Comparison of ENCODE assay signal across 15 mouse cellular contexts in genomic region chr2:166991945-166992344, GRCm38 (mm10). TPM values are rescaled to one million over a fixed set of nuclear protein-coding genes. Genes with fewer than 3 reads are reported as not detected.
DNase-seq lines count a peak whose midpoint lies in the region; ATAC-seq and TF ChIP-seq lines count a peak whose summit lies in the region.
"Had no signal": no experiment of that assay in that cellular context is flagged by ENCODE, and none has a peak within 500 bp of the region (broad histone marks: within the 10 kb centered on the region; RNA-seq: fewer than 3 reads in every experiment).

No protein-coding gene starts in this region.

- ATAC-seq in embryonic facial prominence, embryonic 12.5 days (ENCODE audit: insufficient number of reproducible peaks, insufficient read depth, low FRiP score, low TSS enrichment), result no peak
- no peak for ATAC-seq in embryonic facial prominence, embryonic 14.5 days (ENCODE audit: low read depth)
- 0 out of 2 replicates have a peak, but pooled peaks have one; percentile 9 for ATAC-seq in liver, postnatal 0 days

- H3K9ac ChIP-seq in embryonic facial prominence, embryonic 12.5 days, result no peak overlapping the region
- H3K9ac ChIP-seq in embryonic facial prominence, embryonic 14.5 days (ENCODE audit: low read depth, low read length), result 0 out of 2 replicates have a peak overlapping the region, but pooled peaks have one; percentile 30
- no peak overlapping the region; the same call in 1 of the 2 replicates for H3K9ac ChIP-seq in liver, postnatal 0 days (replicated peaks)
- H3K9ac ChIP-seq: forebrain, embryonic 12.5 days had no signal

- no peak for TF ChIP-seq EP300 in liver, postnatal 0 days (IDR thresholded peaks at IDR 0.05; ENCODE audit: low read depth)

- peaks cover 39% of the 10 kb centered on the region for H3K4me1 ChIP-seq in embryonic facial prominence, embryonic 12.5 days
- H3K4me1 ChIP-seq in embryonic facial prominence, embryonic 10.5 days, result peaks cover 52% of the 10 kb centered on the region
- H3K4me1 ChIP-seq in embryonic facial prominence, embryonic 14.5 days (ENCODE audit: control insufficient read depth, insufficient read depth, low read length), result peaks cover 29% of the 10 kb centered on the region
- H3K4me1 ChIP-seq in liver, postnatal 0 days (ENCODE audit: insufficient read depth), result peaks cover 43% of the 10 kb centered on the region

- H3K27me3 ChIP-seq in embryonic facial prominence, embryonic 12.5 days, result no peaks in the 10 kb centered on the region
- no peaks in the 10 kb centered on the region for H3K27me3 ChIP-seq in embryonic facial prominence, embryonic 10.5 days (replicated peaks; ENCODE audit: low read depth, poor library complexity, severe bottlenecking)
- no peaks in the 10 kb centered on the region for H3K27me3 ChIP-seq in embryonic facial prominence, embryonic 14.5 days (replicated peaks; ENCODE audit: control insufficient read depth, insufficient read depth, low read length)
- H3K27me3 ChIP-seq in liver, postnatal 0 days (ENCODE audit: insufficient read depth, low read length), result no peaks in the 10 kb centered on the region
- H3K27me3 ChIP-seq: forebrain, embryonic 12.5 days had no signal

- no peak for TF ChIP-seq CTCF in liver, postnatal 0 days (IDR thresholded peaks at IDR 0.05; ENCODE audit: low read depth)

- 0 out of 2 replicates have a peak overlapping the region, but pooled peaks have one; percentile 13 for H3K27ac ChIP-seq in embryonic facial prominence, embryonic 12.5 days
- no peak overlapping the region for H3K27ac ChIP-seq in embryonic facial prominence, embryonic 10.5 days (replicated peaks)
- 0 out of 2 replicates have a peak overlapping the region, but pooled peaks have one; percentile 29 for H3K27ac ChIP-seq in embryonic facial prominence, embryonic 14.5 days (replicated peaks; ENCODE audit: low read depth, low read length)
- H3K27ac ChIP-seq in liver, postnatal 0 days (ENCODE audit: low read depth), result peak overlapping the region; percentile 67
- H3K27ac ChIP-seq: forebrain, embryonic 12.5 days; left cerebral cortex, adult 2 months; macrophage had no signal

- no peak overlapping the region for H3K4me3 ChIP-seq in embryonic facial prominence, embryonic 12.5 days
- H3K4me3 ChIP-seq in embryonic facial prominence, embryonic 10.5 days, result no peak overlapping the region
- no peak overlapping the region for H3K4me3 ChIP-seq in embryonic facial prominence, embryonic 14.5 days (ENCODE audit: low read depth, low read length)
- H3K4me3 ChIP-seq in liver, postnatal 0 days (ENCODE audit: low read depth, low read length), result no peak overlapping the region
- H3K4me3 ChIP-seq: forebrain, embryonic 12.5 days; left cerebral cortex, adult 2 months had no signal

- H3K4me2 ChIP-seq in embryonic facial prominence, embryonic 12.5 days (replicated peaks), result no peak overlapping the region
- no peak overlapping the region for H3K4me2 ChIP-seq in embryonic facial prominence, embryonic 14.5 days (ENCODE audit: low read depth, low read length)
- H3K4me2 ChIP-seq in liver, postnatal 0 days (ENCODE audit: low read depth, low read length), result peak overlapping the region; percentile 85
- H3K4me2 ChIP-seq: forebrain, embryonic 12.5 days had no signal

- no peaks in the 10 kb centered on the region for H3K36me3 ChIP-seq in embryonic facial prominence, embryonic 12.5 days
- H3K36me3 ChIP-seq in embryonic facial prominence, embryonic 10.5 days (replicated peaks), result 0 out of 2 replicates have a peak, but pooled peaks cover 4% of the 10 kb centered on the region
- no peaks in the 10 kb centered on the region for H3K36me3 ChIP-seq in embryonic facial prominence, embryonic 14.5 days (ENCODE audit: control insufficient read depth, insufficient read depth, low read length)
- H3K36me3 ChIP-seq in liver, postnatal 0 days (replicated peaks; ENCODE audit: insufficient read depth, low read length), result no peaks in the 10 kb centered on the region
- H3K36me3 ChIP-seq: forebrain, embryonic 12.5 days had no signal

- no peak for DNase-seq in embryonic facial prominence, embryonic 10.5 days (ENCODE audit: low spot score)
- DNase-seq in lung, postnatal 25 days (ENCODE audit: low spot score), result peak; percentile 28
- no peak for DNase-seq in lung, postnatal 14 days
- no peak for DNase-seq in embryonic facial prominence, embryonic 14.5 days (ENCODE audit: low spot score)
- no peak for DNase-seq in liver, postnatal 0 days
- no peak for DNase-seq in thymus, postnatal 36 days
- no peak for DNase-seq in B cell, adult 2 months
- DNase-seq: heart, adult 11 months; heart, postnatal 36 days; kidney, adult 2 months; thymus, adult 18-20 months had no signal

- no peaks in the 10 kb centered on the region for H3K9me3 ChIP-seq in embryonic facial prominence, embryonic 12.5 days
- no peaks in the 10 kb centered on the region for H3K9me3 ChIP-seq in embryonic facial prominence, embryonic 10.5 days
- H3K9me3 ChIP-seq in embryonic facial prominence, embryonic 14.5 days (ENCODE audit: control insufficient read depth, low read length), result no peaks in the 10 kb centered on the region
- H3K9me3 ChIP-seq in liver, postnatal 0 days (ENCODE audit: low read length), result no peaks in the 10 kb centered on the region
- H3K9me3 ChIP-seq: forebrain, embryonic 12.5 days had no signal

RNA-seq across cellular contexts. Expression of gene Stau1, which starts 4.2 kb away (rescaled TPM):
- 112 TPM in 2 replicates for polyA plus RNA-seq in embryonic facial prominence, embryonic 12.5 days (2016; fragmentation: Nextera tagmentation; extraction: Ambion mirVana)
- polyA plus RNA-seq in embryonic facial prominence, embryonic 10.5 days (2016; fragmentation: Nextera tagmentation; extraction: Ambion mirVana), result 96.1 and 96.8 TPM in 2 replicates
- polyA plus RNA-seq in embryonic facial prominence, embryonic 14.5 days (2014; fragmentation: Nextera tagmentation; extraction: Ambion mirVana), result 74.7 and 79.3 TPM in 2 replicates
- 28.6 and 31.5 TPM in 2 replicates for polyA plus RNA-seq in liver, postnatal 0 days (2015; fragmentation: Nextera tagmentation; extraction: Ambion mirVana)

RNA-seq across cellular contexts. Expression of gene Ddx27, which starts 23.0 kb away (rescaled TPM):
- polyA plus RNA-seq in embryonic facial prominence, embryonic 12.5 days (2016; fragmentation: Nextera tagmentation; extraction: Ambion mirVana), result 57.4 and 60.2 TPM in 2 replicates
- polyA plus RNA-seq in embryonic facial prominence, embryonic 10.5 days (2016; fragmentation: Nextera tagmentation; extraction: Ambion mirVana), result 69.0 and 69.9 TPM in 2 replicates
- 31.2 and 34.8 TPM in 2 replicates for polyA plus RNA-seq in embryonic facial prominence, embryonic 14.5 days (2014; fragmentation: Nextera tagmentation; extraction: Ambion mirVana)
- polyA plus RNA-seq in liver, postnatal 0 days (2015; fragmentation: Nextera tagmentation; extraction: Ambion mirVana), result 19.2 and 21.9 TPM in 2 replicates
